Mouse (Mus musculus): ENCODE measurements around the gene Gm7849. TPM values are rescaled to one million over a fixed set of nuclear protein-coding genes. Genes with fewer than 3 reads are reported as not detected.
"Not testable (repeated sequence)": the region's sequence is repeated elsewhere in the genome, so short reads cannot be mapped to it uniquely, and the experiment has no call there.

Gene Gm7849
- polyA plus RNA-seq (2014; fragmentation: Nextera tagmentation; extraction: Ambion mirVana): not detected in 2 replicates

DNA sequence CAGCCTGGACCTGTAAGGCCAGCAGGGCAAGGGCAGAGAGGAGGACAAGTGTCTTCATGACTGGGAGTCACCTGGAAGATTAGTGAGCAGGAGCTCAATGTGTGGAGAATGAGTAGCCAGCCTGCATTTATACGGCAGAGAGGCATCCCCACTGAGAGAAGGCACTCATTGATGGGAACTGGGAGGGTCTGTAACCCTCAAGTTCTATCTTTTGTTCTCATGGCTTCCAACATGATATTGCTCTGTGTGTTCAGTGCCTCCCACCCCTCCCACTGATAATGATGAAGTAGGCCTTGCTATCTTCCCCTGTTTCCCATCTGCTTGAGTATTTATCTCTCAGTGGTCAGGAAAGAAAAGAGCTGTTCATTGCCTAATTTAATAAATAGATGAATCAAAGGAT is at the start of gene Gm7849:
Gene Gm7849, minus strand, starts transcription at position 101 of the 400 bp plus-strand sequence.
- no CpG with 5 or more reads among the region's 1 CpGs for WGBS
- not testable (repeated sequence) for ATAC-seq (ENCODE audit: low FRiP score, low TSS enrichment)

DNA sequence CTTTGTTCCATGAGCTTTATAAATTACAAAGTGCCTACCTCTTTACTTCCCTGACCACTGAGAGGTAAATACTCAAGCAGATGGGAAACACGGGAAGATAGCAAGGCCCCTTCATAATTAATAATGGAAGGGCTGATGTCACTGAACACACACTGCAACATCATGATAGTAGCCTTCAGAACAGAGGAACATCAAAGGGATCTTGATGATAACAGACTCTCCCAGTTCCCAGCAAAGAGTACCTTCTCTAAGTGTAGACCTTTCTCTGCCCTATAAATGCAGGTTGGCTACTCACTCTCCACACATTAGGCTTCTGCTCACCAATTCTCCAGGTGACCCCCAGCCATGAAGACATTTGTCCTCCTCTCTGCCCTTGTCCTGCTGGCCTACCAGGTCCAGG is 29.2 kb downstream of the Gm7849 start, which contains the start of gene Defa36:
Gene Defa36, plus strand, starts transcription at position 301 of the 400 bp plus-strand sequence.
- not testable (repeated sequence) for DNase-seq; H3K4me2 ChIP-seq (ENCODE audit: low read length); H3K27me3 ChIP-seq (ENCODE audit: control insufficient read depth, insufficient read depth, low read length); H3K9me3 ChIP-seq (ENCODE audit: control insufficient read depth, low read length); ATAC-seq (ENCODE audit: low FRiP score, low TSS enrichment); H3K4me3 ChIP-seq (replicated peaks; ENCODE audit: low read depth, low read length); H3K36me3 ChIP-seq (ENCODE audit: control insufficient read depth, insufficient read depth, low read length); H3K27ac ChIP-seq (replicated peaks; ENCODE audit: low read depth, low read length); H3K9ac ChIP-seq (replicated peaks; ENCODE audit: low read length); H3K4me1 ChIP-seq (ENCODE audit: control insufficient read depth, insufficient read depth, low read length)
- WGBS: no CpG with 5 or more reads among the region's 1 CpGs

More for the DNA sequence above, at the start of gene Gm7849:
- not testable (repeated sequence) for H3K27me3 ChIP-seq (ENCODE audit: control insufficient read depth, insufficient read depth, low read length); H3K4me1 ChIP-seq (ENCODE audit: control insufficient read depth, insufficient read depth, low read length); H3K9ac ChIP-seq (replicated peaks; ENCODE audit: low read length); H3K27ac ChIP-seq (replicated peaks; ENCODE audit: low read depth, low read length); H3K4me2 ChIP-seq (ENCODE audit: low read length); H3K4me3 ChIP-seq (replicated peaks; ENCODE audit: low read depth, low read length); H3K9me3 ChIP-seq (ENCODE audit: control insufficient read depth, low read length); H3K36me3 ChIP-seq (ENCODE audit: control insufficient read depth, insufficient read depth, low read length); DNase-seq

Other genes with a start within 250 kb of the Gm7849 start
- not detected in 2 replicates for gene Gm15292, start 206.8 kb downstream of the Gm7849 start, polyA plus RNA-seq (2014; fragmentation: Nextera tagmentation; extraction: Ambion mirVana)
- gene Defa27, start 141.0 kb downstream of the Gm7849 start, polyA plus RNA-seq (2014; fragmentation: Nextera tagmentation; extraction: Ambion mirVana): not detected in 2 replicates
- not detected in 2 replicates for gene Defa29, start 129.5 kb downstream of the Gm7849 start, polyA plus RNA-seq (2014; fragmentation: Nextera tagmentation; extraction: Ambion mirVana)
- not detected in 2 replicates for gene Defa2, start 78.0 kb downstream of the Gm7849 start, polyA plus RNA-seq (2014; fragmentation: Nextera tagmentation; extraction: Ambion mirVana)
- not detected in 2 replicates for gene Defa33, start 64.7 kb downstream of the Gm7849 start, polyA plus RNA-seq (2014; fragmentation: Nextera tagmentation; extraction: Ambion mirVana)
- not detected in 2 replicates for gene Defa36, start 29.1 kb downstream of the Gm7849 start, polyA plus RNA-seq (2014; fragmentation: Nextera tagmentation; extraction: Ambion mirVana)
- gene Defa20, start 52.7 kb upstream of the Gm7849 start, polyA plus RNA-seq (2014; fragmentation: Nextera tagmentation; extraction: Ambion mirVana): not detected in 2 replicates
- gene Defa32, start 72.5 kb upstream of the Gm7849 start, polyA plus RNA-seq (2014; fragmentation: Nextera tagmentation; extraction: Ambion mirVana): not detected in 2 replicates
- gene Defa37, start 108.8 kb upstream of the Gm7849 start, polyA plus RNA-seq (2014; fragmentation: Nextera tagmentation; extraction: Ambion mirVana): not detected in 2 replicates
- gene Defa28, start 126.4 kb upstream of the Gm7849 start, polyA plus RNA-seq (2014; fragmentation: Nextera tagmentation; extraction: Ambion mirVana): not detected in 2 replicates
- not detected in 2 replicates for gene Gm7861, start 137.9 kb upstream of the Gm7849 start, polyA plus RNA-seq (2014; fragmentation: Nextera tagmentation; extraction: Ambion mirVana)
- not detected in 2 replicates for gene Defa26, start 161.6 kb upstream of the Gm7849 start, polyA plus RNA-seq (2014; fragmentation: Nextera tagmentation; extraction: Ambion mirVana)
- not detected in 2 replicates for gene Defa17, start 199.2 kb upstream of the Gm7849 start, polyA plus RNA-seq (2014; fragmentation: Nextera tagmentation; extraction: Ambion mirVana)
- gene Defa34, start 209.2 kb upstream of the Gm7849 start, polyA plus RNA-seq (2014; fragmentation: Nextera tagmentation; extraction: Ambion mirVana): not detected in 2 replicates
- not detected in 2 replicates for gene AY761184, start 247.1 kb upstream of the Gm7849 start, polyA plus RNA-seq (2014; fragmentation: Nextera tagmentation; extraction: Ambion mirVana)

Measured in midbrain, embryonic 14.5 days (tissue).